Mouse (Mus musculus) liver, adult 2 months (tissue): ENCODE results near the gene Pkd2l1. TPM values are rescaled to one million over a fixed set of nuclear protein-coding genes. Genes with fewer than 3 reads are reported as not detected.
A peak's percentile ranks its signal among the peaks of the same experiment; 100 is the strongest.

ENCODE experiments used
- DNase-seq: peaks from one replicate; pipeline ENCODE4 v3.0.0-alpha.2; 2011; ENCODE audit warnings: low read depth, low spot score; ENCODE audit errors: extremely low read depth
- H3K27ac ChIP-seq: fragments of 200-500 bp; replicated peaks from 2 replicates; pipeline ENCODE4 v1.5.1; 2012; ENCODE audit warnings: low read depth, mild to moderate bottlenecking, control low read depth, inconsistent platforms, low read length; ENCODE audit not compliant: insufficient read depth
- H3K27me3 ChIP-seq: fragments of 200-500 bp; 2 replicates; pipeline ENCODE4 v1.6.1; 2012; ENCODE audit warnings: mild to moderate bottlenecking, moderate library complexity, low read length, inconsistent platforms; ENCODE audit not compliant: control insufficient read depth, insufficient read depth
- H3K36me3 ChIP-seq: fragments of 200-500 bp; 2 replicates; pipeline ENCODE4 v1.6.1; 2012; ENCODE audit warnings: low read length, inconsistent platforms; ENCODE audit not compliant: control insufficient read depth, insufficient read depth
- H3K4me1 ChIP-seq: fragments of 200-500 bp; 2 replicates; pipeline ENCODE4 v1.6.1; 2011; ENCODE audit warnings: low read length; ENCODE audit not compliant: control insufficient read depth, insufficient read depth
- H3K4me3 ChIP-seq: fragments of 200-500 bp; 2 replicates; pipeline ENCODE4 v1.5.1; 2011; ENCODE audit warnings: low read depth, mild to moderate bottlenecking, control low read depth, low read length, moderate library complexity; ENCODE audit not compliant: insufficient read depth
- H3K79me2 ChIP-seq: fragments of 200-500 bp; 2 replicates; pipeline ENCODE4 v1.6.1; 2012; ENCODE audit warnings: inconsistent platforms, mild to moderate bottlenecking, low read length, moderate library complexity; ENCODE audit not compliant: control insufficient read depth, insufficient read depth
- H3K9ac ChIP-seq: fragments of 200-500 bp; 2 replicates; pipeline ENCODE4 v1.6.1; 2012; ENCODE audit warnings: low read depth, mild to moderate bottlenecking, control low read depth, inconsistent platforms, low read length
- CTCF ChIP-seq: fragments of 200-500 bp; IDR thresholded peaks from 2 replicates; pipeline ENCODE4 v1.5.1; 2011; ENCODE audit warnings: low read depth, low read length, control low read depth
- POLR2A ChIP-seq: fragments of 200-500 bp; IDR thresholded peaks from 2 replicates; pipeline ENCODE4 v1.6.1; 2011; ENCODE audit warnings: low read length, control low read depth; ENCODE audit not compliant: insufficient read depth; ENCODE audit errors: extremely low read depth
- WGBS: fragments of 180-500 bp; shearing (Covaris S2); methylation state at CpG from one replicate; pipeline ENCODE4 v1.1.7; 2018; 5-methylcytosine and 5-hydroxymethylcytosine counted together
- polyA plus RNA-seq: library from polyadenylated mRNA; depleted of rRNA; stranded (reverse); fragments of >200 nt; gene quantifications from 2 replicates; pipeline ENCODE4 v1.2.3, GENCODE M21; 2012
- total RNA-seq: library from RNA; depleted of rRNA; stranded (reverse); fragments of >200 nt; gene quantifications from 2 replicates; pipeline ENCODE4 v1.2.3, GENCODE M21; 2014

Pkd2l1 gene
- total and polyA plus RNA-seq, 2 experiments, result not detected

DNA sequence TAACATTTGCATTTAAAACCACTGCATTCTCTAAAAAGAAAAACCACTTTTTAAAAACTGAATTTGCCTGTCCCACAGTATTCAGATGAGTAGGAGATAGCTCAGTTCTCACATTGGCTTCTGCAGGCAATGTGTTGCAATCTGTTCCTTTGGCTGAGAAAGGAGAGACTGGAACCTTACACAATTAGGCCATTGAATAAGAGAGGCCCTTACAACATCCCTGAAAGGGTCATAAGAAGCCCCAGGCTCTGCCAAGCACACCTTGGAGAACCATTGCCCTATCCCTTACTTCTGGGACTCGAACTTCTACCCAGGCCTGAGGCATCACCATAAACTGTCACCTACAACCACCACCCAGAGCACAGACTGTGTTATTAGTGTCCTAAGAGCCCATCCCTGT lies 11.7 kb downstream of the Pkd2l1 start:
- Histone ChIP-seq H3K4me1 (no peaks in the 10 kb centered on the region), H3K4me3 (no peak overlapping the region), H3K27me3 (0 out of 2 replicates have a peak, but pooled peaks cover 2% of the 10 kb centered on the region), H3K9ac (no peak overlapping the region), H3K27ac (no peak overlapping the region), H3K79me2 (no peaks in the 10 kb centered on the region), H3K36me3 (no peaks in the 10 kb centered on the region)
- no peak for TF ChIP-seq POLR2A
- TF ChIP-seq CTCF, result no peak
- no peak for DNase-seq
- 84% methylated on average over 1 of the region's 1 CpGs for WGBS

DNA sequence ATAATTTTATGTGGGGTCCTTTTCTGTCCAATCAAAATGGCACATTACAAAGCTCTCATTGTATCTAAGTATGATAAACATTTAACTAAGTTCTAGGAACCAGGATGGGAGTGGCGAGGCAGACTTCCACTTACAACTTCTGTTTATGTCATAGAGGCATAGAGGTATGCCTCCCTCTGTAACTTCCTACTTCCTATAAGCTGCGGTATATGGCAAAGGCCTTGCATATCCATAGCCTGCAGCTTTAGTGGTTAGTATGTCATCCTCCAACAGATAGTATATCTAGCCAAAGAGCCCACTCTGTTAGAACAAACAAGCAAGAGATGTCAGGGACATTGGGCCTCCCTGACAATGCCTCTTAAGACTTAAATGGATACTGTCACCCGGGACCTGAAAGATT lies 15.5 kb downstream of the Pkd2l1 start:
- no peak for DNase-seq
- Histone ChIP-seq H3K4me3 (no peak overlapping the region), H3K27me3 (peaks cover 4% of the 10 kb centered on the region; the same call in 1 of the 2 replicates), H3K4me1 (no peaks in the 10 kb centered on the region), H3K9ac (no peak overlapping the region), H3K36me3 (no peaks in the 10 kb centered on the region), H3K79me2 (no peaks in the 10 kb centered on the region), H3K27ac (no peak overlapping the region)
- WGBS, result 95% methylated on average over 3 of the region's 3 CpGs
- no peak for TF ChIP-seq POLR2A
- TF ChIP-seq CTCF, result no peak

DNA sequence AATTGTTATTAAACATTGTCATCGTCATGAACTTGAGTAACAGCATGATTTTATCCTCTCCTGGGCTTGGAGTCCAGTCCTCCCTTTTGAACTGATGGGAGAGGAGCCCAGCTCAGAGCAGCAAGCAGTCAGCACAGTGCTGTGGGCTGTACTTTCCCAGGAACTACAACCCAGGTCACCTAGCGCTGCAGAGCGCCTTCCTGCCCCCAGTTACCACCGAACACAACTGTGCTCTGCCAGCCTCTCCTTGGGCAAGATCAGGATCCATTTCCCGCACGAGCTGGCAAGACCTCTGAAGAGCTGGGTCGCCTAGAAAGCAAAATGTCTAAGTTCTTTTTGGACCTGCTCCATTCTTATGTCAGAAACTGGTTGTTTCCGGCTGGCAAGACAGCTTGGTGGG lies 17.4 kb downstream of the Pkd2l1 start:
- Histone ChIP-seq H3K9ac (no peak overlapping the region), H3K79me2 (no peaks in the 10 kb centered on the region), H3K27ac (no peak overlapping the region), H3K4me1 (no peaks in the 10 kb centered on the region), H3K27me3 (peaks cover 4% of the 10 kb centered on the region; the same call in 1 of the 2 replicates), H3K4me3 (no peak overlapping the region), H3K36me3 (no peaks in the 10 kb centered on the region)
- TF ChIP-seq POLR2A (no peak), CTCF (no peak)
- 65% methylated on average over 8 of the region's 8 CpGs for WGBS
- no peak for DNase-seq

DNA sequence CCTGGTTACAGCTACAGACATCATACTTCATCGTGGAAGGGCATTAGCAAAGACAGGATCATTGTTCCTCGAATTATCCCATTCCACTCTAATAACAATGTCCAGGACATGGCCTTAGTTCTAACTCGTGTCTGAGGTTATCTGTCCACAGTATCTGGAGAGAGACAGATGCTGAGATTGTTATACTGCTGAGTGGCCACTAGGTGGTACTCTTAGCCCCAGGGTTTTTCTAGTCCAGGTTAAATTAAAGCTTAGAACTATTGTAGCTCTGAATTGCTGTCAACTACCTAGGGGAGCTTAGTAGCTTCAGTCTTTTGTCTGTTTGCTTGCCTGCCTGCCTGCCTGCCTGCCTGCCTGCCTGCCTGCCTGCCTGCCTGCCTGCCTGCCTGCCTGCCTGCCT lies 30.7 kb downstream of the Pkd2l1 start:
- no peak overlapping the region for H3K27ac ChIP-seq
- H3K4me3 ChIP-seq, result no peak overlapping the region
- no peaks in the 10 kb centered on the region for H3K79me2 ChIP-seq
- TF ChIP-seq CTCF, result peak; percentile 23; the same call in 1 of the 2 replicates
- TF ChIP-seq POLR2A, result no peak
- WGBS, result 6% methylated on average over 3 of the region's 3 CpGs
- H3K36me3 ChIP-seq, result no peaks in the 10 kb centered on the region
- no peaks in the 10 kb centered on the region for H3K4me1 ChIP-seq
- DNase-seq, result peak; percentile 24
- peaks cover 8% of the 10 kb centered on the region; the same call in 1 of the 2 replicates for H3K27me3 ChIP-seq
- no peak overlapping the region for H3K9ac ChIP-seq

DNA sequence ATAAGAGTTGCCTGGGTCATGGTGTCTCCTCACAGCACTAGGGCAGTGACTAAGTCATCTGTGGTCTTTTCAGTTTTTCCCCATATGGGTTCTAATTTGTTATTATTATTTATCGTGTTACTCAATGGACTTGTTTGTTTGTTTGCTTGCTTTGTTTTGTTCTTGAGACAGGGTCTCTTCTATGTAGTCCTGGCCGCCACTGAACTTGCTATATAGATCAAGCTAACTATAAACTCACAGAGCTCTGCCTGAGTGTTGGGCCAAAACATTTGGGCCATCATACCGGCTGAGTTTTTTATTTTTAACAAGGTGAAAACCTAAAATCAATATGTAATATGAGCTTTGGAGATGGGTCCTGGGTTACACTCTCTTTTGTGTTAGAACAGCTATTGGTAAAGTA lies 32.9 kb downstream of the Pkd2l1 start:
- no peak for DNase-seq
- Histone ChIP-seq H3K79me2 (no peaks in the 10 kb centered on the region), H3K27me3 (peaks cover 12% of the 10 kb centered on the region; the same call in 1 of the 2 replicates), H3K4me3 (no peak overlapping the region), H3K36me3 (no peaks in the 10 kb centered on the region), H3K27ac (no peak overlapping the region), H3K9ac (no peak overlapping the region), H3K4me1 (no peaks in the 10 kb centered on the region)
- TF ChIP-seq CTCF (no peak), POLR2A (no peak)
- 76% methylated on average over 3 of the region's 3 CpGs for WGBS

GRCm38 (mm10) chr19:44157005-44157404 lies 35.2 kb downstream of the Pkd2l1 start:
- H3K4me3 ChIP-seq, result no peak overlapping the region
- 92% methylated on average over 10 of the region's 10 CpGs for WGBS
- no peak overlapping the region for H3K27ac ChIP-seq
- TF ChIP-seq CTCF, result no peak
- TF ChIP-seq POLR2A, result no peak
- no peak overlapping the region for H3K9ac ChIP-seq
- no peak for DNase-seq
- no peaks in the 10 kb centered on the region for H3K79me2 ChIP-seq
- peaks cover 12% of the 10 kb centered on the region; the same call in 1 of the 2 replicates for H3K27me3 ChIP-seq
- no peaks in the 10 kb centered on the region for H3K36me3 ChIP-seq
- H3K4me1 ChIP-seq, result no peaks in the 10 kb centered on the region
